Mouse (Mus musculus) myocyte (in vitro differentiated cells): ENCODE measurements around the gene Zdhhc13.

Experiments
- MAX ChIP-seq: IDR thresholded peaks from one replicate; pipeline ENCODE4 v1.6.1; 2011; ENCODE audit warnings: low read depth, mild to moderate bottlenecking, control low read depth
- MYOD1 ChIP-seq, 3 experiments: IDR thresholded peaks; one replicate each; pipeline ENCODE4 v1.6.1; 2011; ENCODE audit warnings: control low read depth in 2 of 3, low read depth in 2 of 3, mild to moderate bottlenecking in 2 of 3, moderate library complexity in 1 of 3; ENCODE audit not compliant: insufficient read length in 2 of 3, control insufficient read depth in 1 of 3
- MYOG ChIP-seq, 3 experiments: IDR thresholded peaks; one replicate each; pipeline ENCODE4 v1.6.1; 2011; ENCODE audit warnings: control low read depth in 2 of 3, low read depth in 2 of 3, mild to moderate bottlenecking in 2 of 3; ENCODE audit not compliant: insufficient read length in 2 of 3, control insufficient read depth in 1 of 3, insufficient read depth in 1 of 3
- POLR2A ChIP-seq: IDR thresholded peaks from one replicate; pipeline ENCODE4 v1.6.1; 2011; ENCODE audit warnings: low read depth, mild to moderate bottlenecking, control low read depth, moderate library complexity; ENCODE audit not compliant: insufficient read length
- POLR2AphosphoS2 ChIP-seq: IDR thresholded peaks from one replicate; pipeline ENCODE4 v1.6.1; 2011; ENCODE audit warnings: low read depth, control low read depth; ENCODE audit not compliant: insufficient read length
- REST ChIP-seq: IDR thresholded peaks from one replicate; pipeline ENCODE4 v1.6.1; 2011; ENCODE audit warnings: mild to moderate bottlenecking, control low read depth, moderate library complexity; ENCODE audit not compliant: insufficient read depth, insufficient read length
- TCF3 ChIP-seq: IDR thresholded peaks from one replicate; pipeline ENCODE4 v1.6.1; 2011; ENCODE audit warnings: low read depth, control low read depth; ENCODE audit not compliant: insufficient read length
- USF1 ChIP-seq: IDR thresholded peaks from one replicate; pipeline ENCODE4 v1.6.1; 2011; ENCODE audit warnings: low read depth, mild to moderate bottlenecking, control low read depth, moderate library complexity

- TF ChIP-seq MYOD1 (IDR thresholded peaks at IDR 0.05; ENCODE audit: control insufficient read depth in 1 of 3, insufficient read length in 2 of 3, low read depth in 2 of 3), result no peak
- TF ChIP-seq USF1, result no peak
- no peak for TF ChIP-seq POLR2A
- no peak for TF ChIP-seq REST
- TF ChIP-seq MAX, result no peak
- no peak for TF ChIP-seq TCF3
- TF ChIP-seq POLR2AphosphoS2, result no peak
- TF ChIP-seq MYOG (IDR thresholded peaks at IDR 0.05; ENCODE audit: control insufficient read depth in 1 of 3, insufficient read depth in 1 of 3, insufficient read length in 2 of 3, low read depth in 2 of 3), result no peak
These were observed 87.7 kb downstream of the Zdhhc13 start for GRCm38 (mm10) chr7:48876526-48876925.
